Mouse (Mus musculus) naive thymus-derived CD4-positive, alpha-beta T cell, adult 2 months (primary cell): ENCODE results near the gene Cux2.

Source experiments
- DNase-seq: peaks from one replicate; pipeline ENCODE4 v3.0.0-alpha.2; 2011; ENCODE audit warnings: low read depth

The Cux2 gene

DNA sequence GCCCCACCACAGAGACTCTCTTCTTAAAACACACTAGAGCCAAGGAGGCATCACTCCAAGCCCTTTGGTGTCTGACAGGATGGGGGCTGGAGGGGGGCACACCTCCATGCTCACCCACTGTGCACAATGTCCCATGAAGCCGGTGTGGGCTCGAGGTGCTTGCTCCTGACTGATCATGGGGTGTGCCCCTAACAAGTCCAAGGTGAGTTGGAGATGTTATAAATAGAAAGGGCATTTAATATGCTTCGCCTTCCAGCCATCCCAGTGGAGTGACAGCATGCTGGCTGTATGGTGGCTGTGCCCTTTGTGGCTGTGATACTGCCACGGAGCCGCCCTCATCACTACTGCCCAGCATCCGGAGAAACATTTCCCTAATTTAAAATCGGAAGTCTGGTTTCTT lies 87.5 kb downstream of the Cux2 start:
- no peak for DNase-seq

DNA sequence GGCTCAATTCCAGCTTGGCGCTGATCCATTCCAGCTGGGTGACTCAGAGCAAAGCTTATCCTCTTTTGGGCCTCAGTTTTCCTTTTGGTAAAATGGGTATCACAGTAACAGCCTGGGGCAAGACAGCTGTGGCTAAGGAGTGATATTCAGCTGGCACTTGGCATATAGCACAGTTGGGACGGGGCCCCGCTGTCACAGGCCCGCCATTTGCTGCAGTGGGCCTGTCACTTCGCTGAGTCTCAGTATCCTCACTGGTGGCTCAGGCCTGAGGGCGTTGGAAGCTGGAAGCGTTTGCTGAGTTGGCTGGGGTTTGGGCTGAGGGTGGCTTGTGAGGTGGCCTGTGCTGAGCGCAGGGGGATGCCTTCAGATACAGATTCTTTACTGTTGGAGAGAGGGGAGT lies 88.6 kb downstream of the Cux2 start:
- DNase-seq: no peak

DNA sequence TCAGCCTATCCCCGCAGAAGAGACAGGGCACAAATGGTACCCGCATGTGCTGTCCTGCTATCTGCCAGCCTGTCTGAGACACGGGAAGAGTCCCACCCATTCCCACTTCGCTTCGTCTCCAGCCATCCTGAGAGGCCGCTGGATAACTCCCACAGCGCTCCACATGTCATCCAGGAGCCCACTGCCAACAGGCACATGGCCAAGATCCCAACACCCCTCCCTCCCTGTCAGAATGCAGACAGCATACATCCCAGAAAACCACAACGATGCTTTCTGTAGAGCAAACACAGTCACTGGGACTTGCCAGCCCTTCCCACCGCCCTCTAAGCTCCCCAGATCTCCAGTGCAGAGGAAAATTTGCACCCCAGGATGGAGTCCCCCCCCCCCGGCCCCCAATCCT lies 90.2 kb downstream of the Cux2 start:
- no peak for DNase-seq

DNA sequence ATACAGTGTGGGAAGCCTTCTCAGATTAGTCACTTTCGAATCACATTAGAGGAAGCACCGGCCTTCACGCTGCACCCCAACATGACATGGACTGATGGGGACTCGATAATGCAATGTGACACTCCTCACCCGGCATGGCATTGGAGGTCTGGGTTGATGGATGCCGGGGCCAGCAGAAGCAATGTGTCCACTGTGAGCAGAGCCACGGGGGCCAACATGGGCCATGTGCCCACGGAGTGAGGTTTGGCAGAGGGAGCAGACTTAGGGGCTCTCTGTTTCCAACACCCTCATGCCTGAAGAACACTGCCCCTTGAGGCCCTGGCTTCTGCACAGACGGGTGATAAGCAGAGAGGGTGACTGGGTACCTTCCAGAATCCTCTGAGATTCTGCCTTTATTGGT lies 91.4 kb downstream of the Cux2 start:
- no peak for DNase-seq

DNA sequence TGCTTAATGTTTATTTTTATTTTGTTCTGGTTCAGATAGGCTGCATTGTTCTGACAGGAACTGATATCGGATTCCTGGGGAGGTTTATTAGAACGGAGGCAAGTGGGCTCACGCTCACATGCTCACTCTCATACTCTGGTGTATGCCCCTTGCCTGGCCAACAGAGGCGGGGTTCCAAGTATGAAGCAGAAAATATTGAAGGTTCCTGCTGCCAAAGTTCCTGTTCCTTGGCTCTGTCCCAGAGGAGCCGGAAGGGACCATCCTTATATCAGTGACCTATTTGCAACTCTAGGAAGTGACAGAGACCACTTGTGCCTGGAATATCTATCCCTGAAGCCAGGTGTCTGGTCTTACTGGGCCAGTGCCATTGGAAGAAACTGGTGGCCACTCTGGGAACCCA lies 94.1 kb downstream of the Cux2 start:
- DNase-seq: no peak

DNA sequence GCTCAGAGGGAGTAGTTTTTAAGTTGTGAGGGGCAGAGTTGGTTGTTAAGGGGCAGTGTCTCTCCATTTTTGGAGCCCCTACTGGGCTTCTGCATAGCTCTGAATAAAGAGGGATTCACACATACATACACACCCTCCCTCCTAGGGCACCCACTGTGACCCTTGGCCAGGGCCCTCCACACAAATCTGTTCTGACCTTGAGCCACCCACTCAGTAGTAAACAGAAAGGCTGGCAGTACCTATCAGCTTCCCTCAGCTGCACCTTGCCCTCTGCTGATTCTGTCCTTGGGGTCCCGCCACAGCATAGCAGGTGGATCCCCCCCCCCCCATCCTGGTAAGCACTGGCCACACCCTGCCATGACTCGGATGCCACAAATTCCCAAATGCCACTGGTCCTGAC lies 99.7 kb downstream of the Cux2 start:
- DNase-seq: no peak

DNA sequence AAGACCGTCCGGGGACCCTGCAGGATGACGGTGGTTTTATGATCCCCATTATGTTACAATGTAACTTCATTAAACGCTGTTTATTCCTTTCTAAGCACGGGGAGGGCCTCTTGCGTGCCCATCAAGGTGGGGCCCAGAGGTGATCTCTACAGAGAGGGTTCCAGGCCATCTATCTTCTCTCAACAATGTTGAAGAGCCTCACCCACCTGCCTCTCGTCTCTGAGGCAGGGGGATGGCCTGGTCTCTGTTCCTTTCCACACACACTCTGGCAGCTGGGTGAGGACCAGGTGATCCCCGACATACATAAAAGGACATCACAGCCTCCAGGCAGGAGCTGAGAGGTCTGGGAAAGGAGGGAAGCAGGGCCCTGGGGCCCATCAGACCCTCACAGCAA lies 100.9 kb downstream of the Cux2 start:
- DNase-seq: no peak

DNA sequence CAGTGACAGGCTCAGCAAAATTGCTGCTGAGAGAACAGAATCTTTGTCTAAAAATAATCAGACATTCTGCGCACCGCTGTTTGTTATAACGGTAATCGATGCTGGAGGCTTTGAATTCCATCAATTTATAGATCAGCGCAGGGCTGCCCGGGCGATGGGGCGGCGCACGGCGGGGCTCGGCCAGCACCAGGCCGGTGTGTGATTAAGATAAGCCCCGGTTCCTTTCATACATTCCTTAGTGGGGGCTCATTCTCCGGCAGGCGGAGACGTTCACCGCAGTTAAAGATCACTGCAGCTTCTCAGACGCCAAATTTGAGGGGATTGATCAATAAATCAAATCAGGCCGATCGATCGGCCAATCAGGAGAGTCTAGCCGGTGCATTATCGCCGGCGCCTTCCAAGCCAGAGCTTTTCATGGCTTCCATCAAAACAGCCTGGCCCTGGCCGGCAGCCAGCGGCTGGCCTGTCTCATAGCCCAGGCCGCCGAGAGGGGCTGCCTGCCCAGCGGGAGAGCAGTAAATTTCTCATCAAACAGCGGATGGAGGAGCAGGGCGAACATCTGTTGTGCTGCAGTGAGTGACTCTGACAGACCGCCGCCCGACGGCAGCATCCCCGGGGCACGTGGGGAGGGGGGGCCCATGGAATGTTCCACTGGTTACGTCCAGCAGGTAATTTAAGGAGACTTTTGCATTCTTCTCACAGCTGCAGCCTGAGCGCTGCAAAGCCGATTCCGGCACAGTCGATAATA lies 101.4 kb downstream of the Cux2 start:
- DNase-seq: no peak

DNA sequence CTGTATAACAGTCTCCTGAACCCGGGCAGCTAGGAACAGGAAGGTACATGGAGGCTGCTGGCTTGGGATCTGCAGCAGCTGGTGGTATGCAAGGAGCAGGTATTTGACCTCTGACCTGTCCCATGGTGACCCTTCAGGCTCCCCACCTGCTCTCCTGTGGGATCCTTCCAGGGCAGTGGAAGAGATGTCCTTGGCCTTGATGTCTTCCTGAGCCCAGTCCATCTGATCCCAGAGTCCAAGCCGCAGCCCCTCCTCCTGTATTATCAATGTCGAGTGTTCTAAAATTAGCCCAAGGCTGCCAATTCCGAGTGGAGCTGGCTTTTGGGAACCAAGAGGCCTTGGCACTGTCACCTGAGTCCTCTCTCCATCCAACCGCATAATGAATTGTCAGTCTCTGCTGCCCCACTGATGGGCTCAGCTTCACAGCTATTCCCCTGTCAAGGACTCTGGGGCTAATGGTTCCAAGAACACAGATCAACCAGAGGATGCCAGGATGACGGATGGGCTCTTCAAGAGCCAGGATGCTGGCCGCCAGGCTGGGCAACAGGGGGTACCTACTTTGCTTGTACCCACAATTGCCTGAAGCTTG lies 103.2 kb downstream of the Cux2 start:
- DNase-seq: no peak

DNA sequence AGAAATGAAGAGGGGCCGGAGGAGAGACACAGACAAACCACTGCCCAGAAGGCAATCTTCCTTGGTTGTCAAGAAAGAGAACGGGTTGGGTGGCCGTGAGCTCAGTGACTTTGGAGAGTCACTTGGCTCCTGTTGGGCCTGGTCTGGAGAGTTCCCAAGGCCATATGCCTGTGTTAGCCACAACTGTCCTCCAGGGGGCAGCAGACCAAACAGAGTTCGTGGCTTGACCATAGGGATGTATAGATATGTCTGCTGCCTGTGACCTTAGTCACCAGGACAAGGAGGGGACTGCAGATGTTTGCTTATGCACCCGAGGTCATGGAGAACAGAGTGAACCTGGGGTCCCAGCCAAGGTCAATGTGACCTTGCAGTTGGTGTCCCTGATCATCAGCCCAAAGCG lies 104.1 kb downstream of the Cux2 start:
- peak; percentile 39 for DNase-seq

DNA sequence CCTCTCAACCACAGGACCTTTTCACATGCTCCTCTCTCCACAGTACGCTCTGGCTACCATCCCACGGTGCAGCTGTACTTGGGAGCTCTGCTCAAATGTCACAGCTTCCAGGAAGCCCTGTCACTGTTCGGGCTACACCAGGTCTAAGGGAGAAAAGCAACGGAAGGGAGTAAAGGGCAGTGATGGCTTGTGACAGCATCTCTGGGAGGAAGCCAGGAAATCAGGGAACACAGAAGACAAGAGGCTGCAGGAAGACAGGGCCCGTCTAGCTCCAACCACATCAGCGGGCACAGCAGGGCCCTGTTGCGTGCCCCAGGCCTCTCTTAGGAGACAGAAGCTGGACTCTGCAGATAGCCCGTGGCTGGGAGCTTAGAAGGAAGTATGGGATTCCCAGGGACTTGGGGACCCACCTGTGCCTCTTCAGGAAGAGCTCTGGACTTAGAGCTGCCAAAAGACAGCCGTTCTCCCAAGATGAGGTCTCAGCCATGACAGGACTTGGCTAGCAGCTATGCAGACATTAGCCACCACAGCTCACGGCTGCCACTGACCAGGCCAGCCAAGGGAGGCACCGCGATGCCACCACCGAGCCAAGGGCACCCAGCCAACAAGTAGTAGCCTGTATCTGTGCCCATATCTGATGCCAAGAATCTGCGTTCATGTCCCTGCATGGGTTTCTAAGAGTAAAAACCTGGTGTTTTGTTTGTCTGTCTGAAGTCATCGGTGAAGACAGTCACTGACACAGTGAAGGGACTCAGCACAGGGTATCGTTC lies 105.7 kb downstream of the Cux2 start:
- no peak for DNase-seq

DNA sequence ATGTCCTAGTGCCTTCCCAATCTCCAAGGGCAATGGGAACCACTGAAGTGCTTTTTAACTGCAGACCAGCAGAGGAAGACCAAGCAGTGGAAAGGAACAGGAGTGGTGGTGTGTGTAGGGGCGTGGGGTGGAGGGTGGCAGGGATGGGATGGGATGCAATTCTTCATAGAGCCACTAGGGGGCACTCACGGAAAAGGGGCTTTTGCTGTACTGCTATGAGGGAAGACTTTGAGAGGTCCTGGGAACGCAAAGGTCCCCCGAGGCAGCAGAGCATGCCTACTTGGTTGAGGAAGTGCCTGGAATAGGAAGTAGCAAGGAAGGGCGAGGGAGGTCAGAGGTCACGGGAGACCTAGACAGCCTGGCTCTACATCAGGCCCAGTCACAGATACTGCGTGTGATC lies 106.4 kb downstream of the Cux2 start:
- DNase-seq: peak; percentile 52

DNA sequence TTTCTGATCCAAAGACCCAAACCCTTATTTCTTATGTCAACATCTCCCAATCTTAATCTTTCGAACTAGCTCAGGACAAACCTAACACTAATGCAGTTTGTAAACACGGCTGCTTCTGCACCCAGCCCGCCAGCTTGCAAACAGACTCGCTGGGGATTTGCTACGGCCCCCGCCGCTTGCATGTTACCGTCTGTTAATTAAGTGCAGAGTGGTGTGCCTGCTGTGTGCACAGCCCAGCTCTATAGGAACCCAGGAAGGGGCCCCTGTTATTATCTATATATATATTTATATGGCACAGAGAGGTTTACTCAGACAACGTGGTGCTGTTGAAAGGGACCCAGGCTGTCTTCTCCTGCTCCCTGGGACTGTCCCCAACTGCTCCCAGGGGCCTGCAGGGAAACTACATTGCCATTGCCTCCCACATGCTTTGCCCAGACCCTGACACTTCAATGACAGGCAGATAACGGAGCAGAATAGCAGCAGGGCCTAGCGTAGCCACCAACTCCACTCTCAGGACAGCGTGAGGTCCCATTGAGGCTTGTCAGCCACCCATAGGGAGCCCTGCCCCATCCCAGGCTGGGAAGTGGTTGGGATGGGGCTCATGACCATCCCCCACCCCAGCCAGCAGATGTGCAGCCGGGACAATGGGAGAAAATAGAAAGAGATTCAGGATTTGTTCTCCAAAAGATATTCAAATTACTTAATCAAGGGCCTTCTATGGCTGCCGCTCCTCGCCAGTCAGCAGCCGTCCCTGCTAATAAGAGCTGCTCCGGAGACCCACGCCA lies 111.6 kb downstream of the Cux2 start:
- DNase-seq: no peak

DNA sequence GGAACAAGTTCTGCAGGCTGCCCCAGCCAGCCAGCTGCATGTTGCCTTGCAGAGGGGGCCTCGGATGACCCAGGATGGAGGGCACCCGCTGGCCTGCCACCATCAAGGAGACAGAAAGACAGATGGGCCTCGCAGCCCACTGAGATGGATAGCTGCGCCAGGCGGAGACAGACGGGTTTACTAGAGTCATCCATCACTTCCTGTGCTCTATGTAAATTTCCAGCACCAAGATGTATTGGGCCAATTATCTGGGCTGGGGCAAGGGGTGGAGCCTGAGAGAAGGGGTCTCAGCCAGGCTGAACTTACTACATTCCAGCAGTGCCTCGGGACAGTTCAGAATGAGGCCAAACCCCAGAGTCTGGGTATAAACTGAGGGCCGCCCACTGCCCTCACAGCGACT lies 119.6 kb downstream of the Cux2 start:
- no peak for DNase-seq

DNA sequence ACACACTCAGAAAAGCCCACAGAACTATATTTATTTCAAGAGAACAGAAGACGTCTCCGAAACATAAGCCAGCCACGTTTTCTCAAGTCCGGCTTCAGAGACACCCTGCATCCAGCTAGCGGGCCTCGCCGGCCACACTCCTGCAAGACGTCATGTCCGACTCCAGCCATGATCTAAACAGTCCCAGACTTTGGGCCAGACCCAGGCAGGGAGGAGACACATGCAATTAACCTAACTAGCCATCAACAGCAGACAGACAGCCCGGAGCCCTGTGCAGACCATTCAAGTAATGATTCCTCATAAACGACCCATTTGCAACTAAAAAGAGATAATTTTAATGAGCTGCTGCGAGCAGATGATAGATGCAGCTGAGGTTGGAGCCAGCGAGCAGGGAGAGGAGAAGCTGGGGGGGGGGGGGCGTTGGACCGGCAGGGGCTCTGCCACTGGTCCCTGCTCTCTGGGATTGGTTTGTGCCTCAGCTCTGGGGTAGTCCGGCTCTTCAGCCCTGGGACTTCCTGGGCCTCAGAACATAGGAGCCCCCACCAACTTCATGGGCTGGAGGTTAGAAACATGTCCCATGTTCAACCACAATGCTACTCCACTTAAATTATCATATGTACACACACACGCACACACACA lies 121.4 kb downstream of the Cux2 start:
- DNase-seq: no peak

DNA sequence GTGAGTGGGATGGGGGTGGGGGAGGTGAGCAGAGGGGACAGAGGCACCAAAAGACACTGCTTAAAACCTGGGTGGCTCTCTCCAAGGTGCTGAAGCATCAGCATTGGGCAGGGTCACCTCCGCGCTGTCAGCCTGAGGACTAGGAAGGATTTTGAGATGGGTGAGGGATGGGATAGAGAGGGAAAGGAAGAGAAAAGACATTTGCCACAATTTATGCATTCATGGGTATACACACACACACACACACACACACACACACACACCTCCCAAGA lies 123.4 kb downstream of the Cux2 start:
- DNase-seq: no peak

DNA sequence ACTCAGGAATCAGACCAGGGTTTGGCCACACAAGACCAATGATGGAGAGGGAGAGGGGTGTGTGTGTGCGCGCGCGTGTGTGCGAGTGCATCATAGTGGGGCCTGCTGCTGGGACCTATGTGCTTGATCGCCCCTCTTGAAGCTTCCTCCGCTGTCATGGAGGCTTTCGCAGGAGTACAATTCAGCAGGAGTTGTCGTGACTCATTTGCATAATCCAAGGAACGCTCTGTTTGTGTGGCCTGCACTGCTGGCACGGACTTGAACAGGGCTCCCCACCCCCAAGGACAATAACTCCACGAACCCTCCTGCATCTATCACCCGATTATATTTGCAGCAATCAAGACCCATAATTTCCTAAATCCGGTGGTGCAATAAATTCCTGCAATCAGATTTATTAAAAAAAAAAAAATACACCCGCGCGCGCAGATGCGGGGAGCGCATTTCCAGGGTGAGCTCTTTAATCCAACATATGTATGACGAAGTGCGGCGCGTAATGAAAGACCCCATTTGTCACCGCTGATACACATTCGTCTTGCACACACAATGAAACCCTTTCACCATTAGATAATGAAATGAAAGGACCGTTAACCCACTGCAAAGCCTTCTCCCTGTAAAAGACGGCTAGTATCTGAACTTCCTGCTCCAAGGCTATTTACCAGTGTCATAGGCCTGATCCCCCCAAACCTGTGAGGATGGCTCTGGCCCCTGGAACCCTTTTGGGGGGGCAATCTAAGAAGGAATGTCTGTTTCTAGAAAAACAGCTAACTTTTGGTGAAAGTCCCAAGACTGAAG lies 124.0 kb downstream of the Cux2 start:
- no peak for DNase-seq

DNA sequence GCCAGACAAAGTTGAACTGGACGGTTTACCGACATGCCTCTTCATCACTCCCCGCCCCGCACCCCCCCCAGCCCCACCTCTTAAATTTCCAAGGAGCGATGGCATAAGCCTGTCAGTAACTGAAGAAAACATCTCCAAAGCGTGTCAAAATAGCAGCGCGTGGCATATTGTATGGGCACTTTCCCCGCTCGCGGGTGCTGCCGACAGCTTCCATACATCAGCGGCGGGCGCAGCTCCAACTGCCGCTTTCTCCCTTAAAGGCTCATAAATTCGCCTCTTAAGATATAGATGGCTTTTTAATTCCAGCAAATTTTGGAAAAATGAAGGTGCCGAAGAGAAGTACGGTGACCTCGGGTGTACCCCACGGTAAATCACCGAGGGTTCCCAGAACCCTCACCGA lies 124.6 kb downstream of the Cux2 start:
- DNase-seq: no peak

DNA sequence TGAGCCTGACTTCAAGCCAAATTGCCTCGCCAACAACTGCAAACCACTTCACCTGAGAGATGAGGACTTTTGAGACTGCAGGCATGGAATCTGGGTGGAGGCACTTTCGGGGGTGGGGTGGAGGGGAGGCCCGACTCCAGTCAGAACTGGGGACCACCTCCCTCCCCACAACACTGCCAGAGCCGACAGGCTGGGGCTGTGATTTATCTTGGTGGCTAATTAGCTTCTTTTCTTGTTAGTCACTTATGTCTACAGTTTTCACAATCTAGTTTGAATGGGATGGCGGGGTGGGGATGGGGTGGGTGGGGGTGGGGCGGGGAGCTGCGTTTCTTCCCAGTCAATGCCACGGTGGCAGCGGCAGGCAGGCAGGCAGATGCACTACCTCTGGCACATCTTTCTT lies 125.5 kb downstream of the Cux2 start:
- DNase-seq: no peak

DNA sequence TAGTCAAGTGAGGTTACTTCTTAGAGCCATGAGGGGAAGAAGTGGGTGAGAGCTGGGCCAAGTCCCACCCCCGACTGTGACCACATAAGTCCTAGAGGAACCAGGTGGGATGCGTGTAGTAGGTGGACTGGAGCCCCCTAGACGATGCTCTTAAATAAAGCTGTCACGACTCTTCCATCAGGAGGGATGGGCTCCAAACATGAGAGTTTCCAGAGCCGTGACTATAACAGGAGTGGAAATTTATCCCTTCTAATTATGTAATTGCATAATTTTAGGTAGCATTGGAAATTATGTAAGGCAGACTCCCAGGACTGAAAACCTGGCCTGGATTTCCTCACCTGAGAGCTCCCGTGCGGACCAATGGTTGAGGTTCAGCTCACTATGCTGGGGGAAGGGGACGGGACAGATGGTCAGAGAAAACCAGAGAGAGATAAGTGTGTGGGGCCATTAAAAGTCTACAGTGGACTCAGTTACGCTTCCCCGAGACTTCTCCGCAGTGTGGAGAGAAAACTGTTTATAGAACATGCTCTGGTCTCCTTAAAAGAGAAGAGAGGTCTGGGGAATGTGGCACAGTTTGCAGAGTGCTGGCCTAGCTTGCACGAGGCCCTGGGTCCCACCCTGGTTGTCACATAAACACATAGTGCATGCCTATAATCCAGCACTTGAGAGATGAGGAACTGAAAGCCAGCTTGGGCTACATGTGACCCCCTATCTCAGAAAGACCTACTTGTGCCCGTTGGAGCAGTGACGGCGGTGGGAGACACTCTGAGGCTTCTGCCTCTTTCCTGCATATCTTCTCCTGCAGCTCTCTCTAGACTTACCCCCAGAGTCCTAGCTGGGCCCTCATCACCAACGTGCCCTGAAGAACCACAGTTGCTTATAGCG lies 126.7 kb downstream of the Cux2 start:
- DNase-seq: no peak

DNA sequence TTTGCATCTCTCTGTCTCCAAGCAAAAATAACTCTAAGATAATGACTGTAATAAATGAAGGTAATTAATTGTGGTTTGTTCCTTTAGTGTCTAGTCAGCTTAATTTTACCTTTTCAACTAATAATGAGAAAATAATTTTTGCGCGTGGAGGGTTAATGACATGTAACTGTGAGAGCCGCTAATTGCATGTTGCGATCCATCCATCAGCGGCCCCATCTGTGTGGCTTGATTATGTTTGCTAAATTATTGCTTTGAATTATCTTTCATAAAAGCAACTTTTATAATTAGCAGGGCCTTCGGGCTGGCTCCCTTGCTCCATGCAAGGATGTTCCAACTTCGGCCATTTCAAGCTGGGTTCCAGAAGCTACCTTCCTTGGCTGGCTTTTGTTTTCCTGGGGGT lies 130.7 kb downstream of the Cux2 start:
- DNase-seq: no peak
